Mouse (Mus musculus) regulatory T cell (primary cell): ENCODE results near the gene Tnk2.

ENCODE experiments used
- in situ Hi-C: fragments of 300-600 bp; cut with MboI, MseI; formaldehyde crosslinking; loops from one replicate; pipeline ENCODE4 v1.15.1; 2025; ENCODE audit warnings: high pct_unique_total_duplicates

Tnk2 gene

DNA sequence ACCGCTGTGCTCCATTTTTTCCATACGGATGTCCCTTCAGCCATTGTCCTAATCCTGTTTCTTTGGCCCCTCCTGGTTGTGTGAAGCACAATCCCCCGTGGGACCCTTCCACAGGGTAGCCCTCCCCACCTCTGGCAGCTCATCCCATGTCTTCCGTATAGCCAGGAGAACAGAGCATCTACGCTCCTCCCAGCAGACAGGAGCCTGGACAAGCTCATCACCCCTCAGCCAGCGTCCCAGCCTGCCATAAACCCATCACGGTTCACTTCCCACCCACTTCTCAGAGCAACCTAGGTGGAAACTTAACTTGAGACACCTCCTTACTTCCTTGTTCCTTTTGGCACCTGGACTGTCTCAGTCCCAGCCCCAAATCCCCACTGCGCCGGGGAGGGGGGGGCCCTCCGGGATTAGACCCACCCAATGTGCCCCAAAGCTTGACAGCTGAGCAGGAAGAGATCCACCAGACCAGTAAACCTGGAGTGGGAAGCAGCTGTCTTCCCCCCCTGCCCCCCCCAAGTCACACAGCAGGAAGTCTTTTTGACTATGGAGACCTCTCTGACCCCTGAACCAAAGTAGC, 64.9 kb downstream of the Tnk2 start:
- in situ Hi-C loops: no loop called here

DNA sequence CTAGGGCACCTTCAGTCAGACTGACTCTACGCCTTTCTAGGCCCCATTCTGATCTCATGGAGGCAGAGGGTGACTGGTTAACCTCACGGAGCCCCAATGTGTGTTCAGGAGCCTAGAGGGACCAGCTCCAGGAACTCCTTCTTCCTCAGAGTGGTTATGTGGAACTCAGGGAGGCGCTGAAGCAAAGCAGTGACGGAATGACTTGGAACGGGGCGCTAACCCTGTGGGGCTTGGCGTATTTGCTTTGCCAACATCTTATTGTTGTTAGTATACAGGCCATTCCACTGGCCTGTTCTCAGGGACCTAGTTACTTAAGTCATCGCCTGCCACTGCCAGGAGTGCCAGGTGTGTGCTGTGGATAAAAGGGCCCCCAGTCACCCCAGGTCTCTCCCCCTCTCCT, 65.4 kb downstream of the Tnk2 start:
- in situ Hi-C loops: no loop called here

DNA sequence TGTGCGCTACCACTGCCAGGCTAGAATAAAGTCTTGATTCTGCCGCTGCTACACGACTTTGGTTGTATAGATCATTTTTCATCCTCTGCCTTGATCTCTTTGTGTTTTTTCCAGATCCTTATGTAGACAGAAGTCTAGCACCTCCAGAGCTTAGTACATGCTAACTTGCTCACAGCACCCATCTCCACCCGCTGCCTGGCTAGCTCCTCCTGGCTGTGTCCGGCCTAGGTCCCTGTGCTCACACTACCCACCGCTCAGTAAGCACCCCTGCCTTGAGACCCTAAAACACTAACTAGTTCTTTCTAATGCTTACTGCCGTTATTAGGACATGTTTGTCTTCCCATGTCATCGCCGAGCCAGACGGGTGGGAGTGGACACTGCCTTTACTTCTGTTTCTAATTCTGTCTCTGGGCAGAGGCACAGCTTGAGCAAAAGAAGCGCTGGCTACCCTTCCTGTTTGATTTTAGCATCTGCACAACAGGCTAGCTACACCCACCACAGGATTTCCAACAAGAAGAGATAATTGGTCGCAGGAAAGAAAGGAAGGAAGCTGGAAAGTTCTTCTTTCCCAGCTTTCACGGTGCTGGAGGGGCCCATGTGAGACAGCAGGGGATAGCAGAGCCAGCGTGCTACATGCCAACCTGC, 66.9 kb downstream of the Tnk2 start:
- in situ Hi-C loops: no loop called here

DNA sequence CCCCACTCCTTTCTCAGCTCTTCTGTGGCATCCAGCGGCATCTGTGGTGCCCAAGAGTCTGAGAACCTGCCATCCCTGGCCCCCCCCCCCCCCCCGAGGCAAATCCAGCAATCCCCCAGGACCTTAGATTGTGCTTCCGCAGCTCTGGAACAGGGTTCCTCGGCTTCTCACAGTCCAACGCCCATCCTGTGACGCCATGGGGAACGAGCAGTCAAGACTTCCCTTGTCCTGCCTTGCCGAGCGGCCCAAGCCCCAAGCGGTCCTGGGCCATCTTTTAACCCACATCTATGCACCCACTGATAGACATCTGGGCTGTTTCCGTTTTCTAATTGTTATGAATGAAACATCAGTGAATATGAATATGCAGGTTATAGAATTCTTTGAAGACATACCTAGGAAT, 68.5 kb downstream of the Tnk2 start:
- in situ Hi-C loops: no loop called here

DNA sequence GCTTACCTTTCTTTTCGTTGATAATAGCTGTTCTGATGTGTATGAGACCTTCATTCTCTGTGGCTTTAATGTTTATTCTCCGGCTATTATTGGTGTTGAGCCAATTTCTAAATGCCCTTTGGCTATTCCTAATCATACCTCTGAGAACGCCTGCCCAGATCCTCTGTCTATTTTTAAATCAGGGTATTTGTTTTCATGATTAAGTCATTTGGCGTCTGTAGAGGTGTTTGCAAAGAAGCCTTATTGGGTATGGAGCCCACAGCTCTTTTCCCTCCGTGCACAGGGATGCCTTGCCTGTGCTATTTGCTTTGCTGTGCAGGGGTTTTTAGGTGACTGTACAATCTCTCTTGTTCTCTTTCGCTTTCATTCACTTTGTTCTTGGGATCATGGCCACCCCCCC, 69.9 kb downstream of the Tnk2 start:
- in situ Hi-C loops: no loop called here

DNA sequence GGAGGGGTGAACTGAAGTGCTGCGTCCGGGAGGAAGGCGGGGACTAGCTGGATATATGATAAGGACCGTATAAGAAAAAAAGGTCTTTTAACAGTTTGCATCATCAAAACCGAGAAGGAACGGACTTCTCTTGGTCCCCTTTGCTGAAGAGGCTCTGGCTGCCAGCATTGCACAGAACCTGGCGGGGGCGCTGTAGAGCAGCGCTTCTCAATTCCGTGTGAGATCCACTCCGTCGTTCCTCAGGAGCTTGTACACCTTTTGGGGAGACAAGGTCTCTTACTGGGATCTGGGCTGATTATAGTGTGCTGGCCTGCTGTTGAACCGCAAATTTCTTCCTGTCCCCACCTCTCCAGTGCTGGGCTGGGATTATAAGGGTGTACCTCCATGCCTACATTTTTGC, 71.7 kb downstream of the Tnk2 start:
- in situ Hi-C loops: no loop called here

DNA sequence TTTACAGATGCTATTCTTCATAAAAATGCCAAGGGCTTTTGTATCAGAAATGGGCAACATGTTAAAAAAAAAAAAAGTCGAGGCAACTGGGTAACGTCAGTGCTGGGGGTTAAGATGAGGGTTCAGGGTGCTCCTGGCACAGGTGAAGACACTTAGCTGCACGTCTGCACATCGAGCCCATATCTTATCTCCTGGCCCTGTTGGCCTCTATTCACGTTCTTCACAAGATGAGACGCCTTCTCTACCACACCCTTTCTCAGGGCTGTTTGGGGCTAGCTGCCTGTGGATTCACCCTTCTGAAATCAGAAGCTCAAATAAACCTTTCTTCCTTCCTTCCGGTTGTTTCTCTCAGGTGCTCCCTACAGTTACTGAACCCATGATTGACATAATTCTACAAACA, 79.5 kb downstream of the Tnk2 start:
- in situ Hi-C loops: no loop called here

DNA sequence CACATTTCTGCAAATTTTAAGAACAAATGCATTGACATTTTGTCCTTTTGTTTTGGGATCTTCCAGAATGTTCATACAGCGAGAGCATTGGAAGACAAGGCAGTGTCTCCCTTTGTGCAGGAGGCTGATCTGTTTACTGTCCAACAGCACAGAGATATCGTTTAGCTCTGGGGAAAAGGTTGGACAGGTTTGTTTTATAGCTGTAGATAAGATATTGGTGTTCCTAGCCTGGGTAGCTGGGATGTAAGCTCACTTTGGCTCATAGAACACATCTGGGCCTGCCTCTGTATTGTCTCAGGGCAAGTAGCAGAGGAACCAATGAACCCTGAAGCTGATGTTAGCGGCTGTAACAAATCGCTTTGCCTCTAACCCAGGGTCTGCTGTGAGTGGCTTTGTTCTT, 80.1 kb downstream of the Tnk2 start:
- in situ Hi-C loops: no loop called here

DNA sequence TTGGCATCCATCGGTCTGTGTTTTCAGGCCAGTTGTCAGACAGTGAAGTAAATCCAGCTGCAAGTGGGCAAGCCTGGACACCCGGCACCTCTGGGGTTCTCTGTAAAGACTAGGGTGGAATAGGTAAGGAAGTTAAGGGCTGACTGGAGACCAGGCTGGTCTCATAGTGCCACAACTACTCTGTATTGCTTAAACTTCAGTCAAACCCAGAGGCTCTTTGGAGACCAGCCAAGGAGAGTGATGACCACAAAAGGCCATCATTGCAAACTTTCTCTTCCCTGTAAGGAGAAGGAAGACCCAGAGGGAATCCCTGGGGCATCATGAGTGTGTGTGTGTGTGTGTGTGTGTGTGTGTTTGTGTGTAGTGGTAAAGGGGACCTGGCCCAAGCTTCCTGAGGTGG, 80.6 kb downstream of the Tnk2 start:
- in situ Hi-C loops: no loop called here

DNA sequence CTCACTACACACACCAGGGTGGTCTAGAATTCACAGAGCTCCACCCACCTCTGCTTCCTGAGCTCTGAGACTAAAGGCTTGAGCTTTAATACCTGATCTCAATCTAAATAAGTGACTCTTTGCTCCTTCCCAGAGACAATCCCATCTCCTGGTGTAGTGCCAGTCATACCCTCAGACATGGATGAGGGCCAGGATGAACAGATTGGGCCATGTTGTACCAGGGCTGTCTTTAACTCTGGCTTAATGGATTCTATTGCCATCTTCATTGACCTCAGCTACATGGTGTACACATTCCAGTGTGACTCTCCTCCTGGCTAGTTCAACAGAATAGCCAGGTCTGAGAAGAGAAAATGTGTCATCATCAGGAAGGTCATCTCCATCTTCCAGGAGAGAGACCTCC, 82.8 kb downstream of the Tnk2 start:
- in situ Hi-C loops: no loop called here

DNA sequence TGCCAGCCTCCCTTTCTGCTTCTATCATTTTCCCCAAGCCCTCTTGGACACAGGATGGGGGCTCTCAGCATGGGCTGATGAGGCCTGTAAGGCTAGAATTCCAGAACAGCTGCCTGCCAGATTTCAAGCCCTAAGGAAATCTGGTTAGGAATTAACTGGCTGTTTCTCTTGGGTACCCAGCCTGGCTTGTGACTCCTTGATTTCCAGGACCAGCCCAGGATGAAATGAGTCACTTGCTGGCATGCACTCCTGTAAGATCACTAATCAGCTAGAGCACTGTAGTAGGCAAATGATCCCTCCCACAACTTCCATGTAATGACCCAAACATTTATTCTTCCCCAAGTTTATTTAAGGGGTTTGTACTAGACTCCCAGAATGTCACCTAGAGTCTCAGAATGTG, 84.6 kb downstream of the Tnk2 start:
- in situ Hi-C loops: no loop called here

DNA sequence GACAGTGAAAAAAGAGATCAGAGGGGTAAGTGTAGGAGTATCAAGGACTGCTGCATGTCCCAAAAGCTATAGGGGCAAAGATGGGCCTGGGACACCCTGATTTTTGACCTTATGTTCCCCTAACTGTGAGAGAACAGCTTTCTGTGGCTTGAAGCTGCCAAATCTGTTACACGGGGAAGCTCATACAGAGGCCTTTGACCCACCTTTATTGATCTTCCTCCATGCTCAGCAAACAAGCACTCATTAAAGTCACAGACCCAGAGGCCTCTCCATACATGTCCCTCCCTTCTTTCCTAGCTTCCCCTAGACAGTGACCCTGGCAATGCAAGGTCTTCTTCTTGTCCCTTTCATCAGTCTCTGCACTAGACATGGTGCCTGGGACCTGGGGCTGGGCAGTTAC, 85.1 kb downstream of the Tnk2 start:
- in situ Hi-C loops: no loop called here
